Mouse (Mus musculus) CD8-positive naive resting alpha-beta T cell, adult 2 months (primary cell): ENCODE results near the gene Ttl.

Source experiments
- DNase-seq, 2 experiments: peaks; one replicate each; pipeline ENCODE4 v3.0.0; 2022; ENCODE audit warnings: low read depth in 2 of 2, low spot score in 2 of 2

The Ttl gene

DNA sequence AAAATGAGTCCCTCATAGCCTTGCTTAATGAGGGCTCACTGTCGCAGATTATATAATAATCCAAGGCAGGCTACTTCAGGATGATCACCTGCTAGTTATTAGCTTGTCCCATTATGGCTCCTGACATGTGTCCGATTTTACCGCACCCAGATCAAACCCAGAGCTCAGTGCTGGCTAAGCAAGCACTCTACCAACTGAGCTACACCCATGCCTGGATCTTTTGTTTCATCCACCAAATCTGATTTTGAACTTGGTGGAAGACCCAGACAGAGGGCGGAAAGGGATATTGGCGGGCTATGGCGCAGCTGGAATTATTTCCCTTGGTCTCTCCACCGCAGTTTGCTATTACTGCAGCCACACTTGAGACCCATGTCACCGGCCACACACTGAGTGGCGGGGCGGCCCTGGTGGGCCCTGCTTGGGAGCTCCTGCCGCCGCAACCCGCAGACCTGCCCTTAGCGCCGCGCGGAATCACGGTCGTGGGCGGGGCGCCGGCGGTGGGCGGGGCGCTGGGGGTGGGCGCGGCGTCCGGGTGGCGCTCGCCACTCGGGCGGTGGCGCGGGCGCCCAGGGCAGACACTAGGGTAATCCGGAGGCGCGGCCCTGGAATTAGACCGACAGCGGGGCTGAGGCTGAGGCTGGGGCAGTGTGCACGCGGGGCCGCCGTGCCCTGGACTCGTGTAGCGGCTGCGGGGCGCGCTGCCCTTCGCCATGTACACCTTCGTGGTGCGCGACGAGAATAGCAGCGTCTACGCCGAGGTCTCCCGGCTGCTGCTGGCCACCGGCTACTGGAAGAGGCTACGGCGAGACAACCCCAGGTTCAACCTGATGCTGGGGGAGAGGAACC lies at the start of gene Ttl:
Ttl (plus strand) TSS at position 506 of the 846 bp plus-strand sequence.
- DNase-seq, result peak; percentile 51 to 66

DNA sequence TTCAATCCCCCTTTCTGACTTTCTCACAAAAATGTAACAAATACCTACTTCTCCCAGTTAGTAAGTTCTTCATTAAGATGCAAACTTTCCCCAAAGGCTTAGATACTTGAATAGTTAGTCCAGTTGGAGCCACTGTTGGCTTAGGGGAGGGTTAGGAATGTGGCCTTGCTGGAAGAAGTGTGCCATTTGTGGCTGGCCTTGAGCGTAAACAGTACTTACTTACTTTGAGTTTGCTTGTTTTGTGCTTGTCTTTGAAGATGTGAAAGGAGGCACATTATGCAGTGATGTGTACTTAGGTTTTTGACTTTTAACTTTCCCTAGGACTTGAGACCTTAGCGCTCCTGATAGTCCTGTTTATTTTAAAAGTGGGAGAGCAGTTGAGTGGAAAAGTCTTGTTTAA lies 45.6 kb upstream of the Ttl start:
- DNase-seq, result no peak

DNA sequence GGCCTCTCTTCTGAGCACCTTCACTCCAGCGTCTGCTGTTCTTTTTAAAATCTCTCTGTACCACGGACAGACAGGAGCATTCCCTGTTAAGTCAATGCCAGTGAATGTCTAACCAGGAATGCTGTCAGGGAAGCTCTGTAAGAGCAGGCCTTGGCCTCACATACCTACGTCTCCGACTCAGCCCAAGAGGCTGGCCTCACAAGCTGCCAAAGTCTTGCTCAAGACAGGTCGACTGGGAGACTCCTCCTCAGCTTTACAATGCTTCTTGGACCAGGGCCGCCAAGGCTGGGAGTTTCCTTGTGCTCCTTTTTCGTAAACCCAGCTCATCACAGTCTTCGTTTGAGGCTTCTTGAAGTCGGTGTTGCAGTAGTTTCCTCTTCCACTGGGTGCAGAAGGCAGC lies 40.9 kb upstream of the Ttl start:
- no peak for DNase-seq

- DNase-seq, result no peak
These were observed 30.4 kb upstream of the Ttl start for GRCm38 (mm10) chr2:129035381-129035780.

DNA sequence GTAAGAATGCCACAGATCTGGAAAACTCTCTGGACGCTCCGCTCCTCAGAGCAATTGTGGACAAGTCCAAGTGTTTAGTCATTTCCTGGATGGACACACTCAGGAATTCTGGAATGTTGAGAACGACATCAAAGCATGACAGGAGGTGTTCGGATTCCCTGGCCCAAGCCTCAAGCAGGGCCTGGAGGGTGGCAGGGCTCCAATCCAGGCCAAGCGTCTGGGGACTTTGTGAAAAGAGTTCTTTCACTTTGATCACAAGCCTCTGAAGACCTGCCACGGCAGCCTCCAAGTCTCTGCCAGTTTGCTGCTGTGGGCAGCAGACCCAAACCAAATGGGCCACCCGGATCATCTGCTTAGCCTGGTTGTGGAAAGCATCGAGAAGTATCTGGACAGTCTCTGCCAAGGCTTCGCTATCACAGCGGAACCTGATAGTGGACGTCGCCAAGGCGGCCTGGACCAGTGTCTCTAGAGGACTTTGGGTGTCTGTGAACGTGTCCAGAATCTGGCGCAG lies 27.3 kb upstream of the Ttl start:
- no peak for DNase-seq

DNA sequence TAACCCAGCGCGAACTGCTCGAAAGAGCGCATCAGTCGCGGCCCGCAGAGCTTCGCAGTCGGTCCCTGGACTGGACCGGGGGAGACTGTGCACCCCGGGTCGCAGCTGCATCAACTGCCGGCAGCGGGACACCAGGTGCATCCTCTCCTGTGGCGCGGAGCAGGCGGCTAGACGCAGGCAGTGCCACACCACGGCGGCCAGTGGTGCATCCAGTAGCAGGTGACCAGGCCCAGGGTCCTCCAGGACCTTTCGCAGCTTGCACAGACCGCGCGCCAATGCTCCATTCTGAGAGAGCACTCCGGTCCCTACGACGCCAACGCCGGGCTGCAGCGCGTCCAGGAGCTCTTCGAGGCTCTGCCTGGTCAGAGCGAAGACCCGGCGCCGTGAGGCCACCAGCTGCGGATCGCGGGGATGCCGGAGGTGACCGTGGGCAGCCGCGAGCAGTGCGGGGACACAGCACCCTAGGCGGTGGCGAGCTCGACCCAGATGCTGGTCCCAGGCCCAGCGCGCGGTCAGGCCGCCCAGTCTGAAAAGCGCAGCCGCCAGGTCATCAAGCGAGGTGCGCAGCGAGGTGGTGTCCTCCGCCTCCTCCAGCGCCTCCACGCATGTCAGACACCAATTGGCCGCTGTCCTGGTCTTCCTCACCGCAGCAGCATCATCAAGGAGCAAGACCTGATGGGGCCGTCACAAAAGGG lies 26.7 kb upstream of the Ttl start:
- no peak for DNase-seq

DNA sequence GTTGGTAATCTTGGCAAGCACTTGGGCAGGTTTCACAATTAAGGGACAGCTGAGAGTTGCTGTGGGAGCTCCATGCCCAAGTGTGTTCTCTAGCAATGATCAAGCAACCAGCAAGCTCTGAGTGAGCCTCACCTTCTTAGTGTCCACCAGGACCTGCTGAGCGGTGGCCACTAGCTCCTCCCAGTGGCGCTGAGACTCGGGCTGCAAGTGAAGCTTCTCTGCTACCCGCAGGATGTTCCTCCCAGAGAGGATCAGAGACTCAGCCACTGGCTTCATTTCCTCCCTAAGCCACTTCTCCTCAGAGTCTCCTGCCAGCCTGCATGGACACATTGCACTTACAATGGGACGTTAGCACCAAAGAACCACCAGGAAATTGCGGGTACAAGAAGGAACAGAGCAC lies 25.2 kb upstream of the Ttl start:
- DNase-seq, result no peak

GRCm38 (mm10) chr2:129046172-129046845 lies 19.4 kb upstream of the Ttl start:
- DNase-seq, result no peak

GRCm38 (mm10) chr2:129046846-129047196 lies 18.9 kb upstream of the Ttl start:
- no peak for DNase-seq

- DNase-seq, result no peak
These were observed 17.9 kb upstream of the Ttl start, which contains the start of gene Vinac1 for GRCm38 (mm10) chr2:129047811-129048210. Vinac1 (minus strand) TSS chr2:129048172.

DNA sequence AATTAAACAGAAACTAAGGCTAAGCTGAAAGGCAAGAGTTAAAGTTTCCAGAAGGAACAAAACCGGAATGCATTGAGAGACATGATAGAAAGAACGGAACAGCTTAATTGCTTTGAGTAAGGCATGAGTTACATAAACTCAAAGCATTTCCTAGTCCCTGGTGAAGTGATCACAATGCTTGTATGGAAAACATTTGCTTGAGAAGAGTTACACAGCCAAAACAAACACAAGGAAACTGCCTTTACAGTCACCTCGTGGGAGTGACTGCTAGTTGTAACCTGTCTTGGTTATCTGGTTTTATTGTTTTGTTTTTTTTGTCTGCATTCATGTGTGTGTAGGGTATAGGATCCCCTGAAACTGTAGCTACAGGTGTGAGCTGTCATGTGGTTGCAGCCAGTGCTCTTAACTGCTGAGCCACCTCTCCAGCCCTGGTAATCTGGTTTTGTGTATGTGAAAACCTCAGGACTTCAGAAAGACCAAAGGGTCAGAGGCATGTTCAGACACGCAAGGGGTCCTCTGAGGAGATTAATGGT lies 13.2 kb upstream of the Ttl start:
- no peak for DNase-seq

DNA sequence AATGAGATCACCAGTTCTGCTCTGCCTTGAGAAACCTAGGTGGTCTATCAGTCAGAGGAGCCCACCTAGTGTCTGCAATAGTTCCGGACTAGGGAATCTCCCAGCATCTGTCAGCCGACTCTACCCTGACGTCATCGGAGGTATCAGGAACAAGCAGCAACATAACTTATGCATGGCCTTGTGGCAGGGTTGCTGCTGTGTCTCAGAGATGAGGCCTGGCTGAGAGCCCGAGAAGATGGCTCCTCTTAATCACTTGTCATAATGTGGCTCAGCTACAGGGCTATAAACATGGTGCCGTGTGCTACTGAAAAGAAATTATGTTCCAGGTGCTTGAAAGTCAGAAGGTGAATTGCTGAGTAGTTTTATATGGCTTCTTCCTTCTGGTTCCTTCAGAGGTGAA lies 10.0 kb upstream of the Ttl start:
- DNase-seq, result no peak

DNA sequence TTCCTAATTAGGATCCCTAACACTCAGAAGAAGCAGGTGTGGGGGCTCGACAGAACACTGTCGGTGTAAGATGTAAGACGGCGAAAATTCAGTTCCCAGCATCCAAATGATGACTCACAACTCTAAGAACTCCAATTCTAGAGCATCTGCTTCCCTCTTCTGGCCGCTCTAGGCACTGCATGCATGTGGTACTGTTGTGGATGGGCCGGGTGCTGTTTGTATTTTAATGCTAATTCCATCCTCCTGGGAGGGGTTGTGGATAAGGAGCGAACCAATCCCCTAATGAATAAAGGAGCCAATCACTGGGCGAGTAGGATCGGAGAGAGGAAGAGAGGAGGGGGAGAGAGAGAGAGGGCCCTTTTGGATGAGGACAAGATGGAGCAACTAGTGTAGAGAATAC lies 9.1 kb upstream of the Ttl start:
- DNase-seq, result peak; percentile 7 to 24

- no peak for DNase-seq
These were observed 8.5 kb upstream of the Ttl start for GRCm38 (mm10) chr2:129057256-129057655.

- DNase-seq, result no peak
These were observed 7.8 kb upstream of the Ttl start for GRCm38 (mm10) chr2:129057920-129058361.

DNA sequence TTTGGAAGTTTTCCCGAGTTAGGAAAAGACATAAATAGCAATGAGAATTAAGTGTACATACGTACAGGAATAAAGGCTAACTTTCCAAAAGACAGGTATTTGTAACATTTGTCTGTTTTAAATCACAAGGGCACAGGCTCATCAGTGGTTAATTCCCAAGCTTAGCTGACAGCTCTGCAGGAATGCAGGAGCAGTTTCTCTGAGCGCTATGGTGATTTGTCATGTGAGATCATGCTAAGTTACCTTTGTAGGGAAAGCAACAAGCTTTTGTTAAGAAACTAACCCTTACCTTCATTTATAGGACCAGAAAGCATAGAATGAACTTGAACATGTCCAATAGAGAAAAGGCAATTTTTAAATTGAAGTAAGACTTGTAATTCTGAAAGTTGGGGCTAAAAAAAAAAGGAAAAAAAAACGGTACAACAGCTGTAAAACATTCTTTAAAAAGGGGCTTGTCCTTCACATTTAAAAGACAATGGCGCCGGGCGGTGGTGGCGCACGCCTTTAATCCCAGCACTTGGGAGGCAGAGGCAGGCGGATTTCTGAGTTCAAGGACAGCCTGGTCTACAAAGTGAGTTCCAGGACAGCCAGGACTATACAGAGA lies 4.2 kb upstream of the Ttl start:
- DNase-seq, result no peak

GRCm38 (mm10) chr2:129066326-129066725 lies 584 bp downstream of the Ttl start:
- peak; percentile 15 to 42 for DNase-seq

DNA sequence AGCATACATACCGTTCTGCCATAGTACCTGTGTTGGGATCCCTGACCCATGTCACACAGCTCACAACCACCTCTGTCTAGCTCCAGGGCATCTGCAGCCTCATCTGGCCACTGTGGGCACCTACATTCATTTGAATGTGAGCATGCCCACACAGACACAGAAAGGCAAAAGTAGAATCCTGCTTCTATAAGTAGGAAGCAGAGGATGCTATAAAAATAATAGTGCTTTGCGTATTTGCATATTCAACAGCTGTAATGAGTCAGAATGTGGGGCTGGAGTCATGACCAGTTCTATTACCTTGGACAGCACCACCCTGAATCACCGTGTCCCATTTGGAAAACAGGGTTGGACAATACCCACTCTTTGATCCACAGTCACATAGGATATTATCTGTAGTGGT lies 4.6 kb downstream of the Ttl start:
- no peak for DNase-seq

DNA sequence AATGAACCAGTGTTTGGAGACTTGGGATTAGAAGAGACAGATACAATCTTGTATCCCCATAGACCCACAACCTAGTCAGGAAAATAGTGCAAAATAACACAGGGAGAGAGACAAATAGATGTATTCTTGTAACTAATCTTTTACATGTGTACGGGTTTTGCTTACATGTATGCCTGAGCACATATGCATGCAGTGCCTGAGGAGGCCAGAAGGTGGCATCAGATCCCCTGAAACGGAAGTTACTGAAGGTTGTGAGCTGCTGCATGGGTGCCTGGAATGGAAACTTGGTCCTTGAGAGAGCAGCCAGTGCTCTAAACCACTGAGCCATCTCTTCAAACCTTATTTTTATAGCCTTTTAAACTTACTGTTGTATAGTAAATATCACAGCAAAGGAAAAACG lies 12.6 kb downstream of the Ttl start:
- DNase-seq, result peak; percentile 23 to 41

- DNase-seq, result no peak
These were observed 13.5 kb downstream of the Ttl start for GRCm38 (mm10) chr2:129079194-129079593.

DNA sequence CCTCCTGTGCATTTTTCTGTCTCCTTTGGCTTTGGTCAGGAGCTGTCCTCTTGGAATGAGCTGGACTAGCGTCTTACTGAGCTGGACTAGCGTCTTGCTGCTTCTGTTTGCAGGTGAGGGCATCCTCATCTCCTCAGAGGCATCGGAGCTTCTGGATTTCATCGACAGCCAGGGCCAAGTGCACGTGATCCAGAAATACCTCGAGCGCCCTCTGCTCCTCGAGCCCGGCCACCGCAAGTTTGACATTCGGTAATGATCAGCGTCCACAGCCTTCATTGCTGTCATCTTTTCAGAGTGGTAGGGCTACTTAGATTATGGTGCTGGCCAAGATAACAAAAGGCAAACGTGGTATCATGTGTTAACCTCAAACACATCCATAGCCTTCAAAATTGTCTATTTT lies 15.4 kb downstream of the Ttl start:
- DNase-seq, result no peak
